Mouse (Mus musculus): Measurements from ENCODE around the gene Mical3. TPM values are rescaled to one million over a fixed set of nuclear protein-coding genes. Genes with fewer than 3 reads are reported as not detected.

Gene Mical3
- polyA plus RNA-seq, 1 experiment: 49.0 TPM

DNA sequence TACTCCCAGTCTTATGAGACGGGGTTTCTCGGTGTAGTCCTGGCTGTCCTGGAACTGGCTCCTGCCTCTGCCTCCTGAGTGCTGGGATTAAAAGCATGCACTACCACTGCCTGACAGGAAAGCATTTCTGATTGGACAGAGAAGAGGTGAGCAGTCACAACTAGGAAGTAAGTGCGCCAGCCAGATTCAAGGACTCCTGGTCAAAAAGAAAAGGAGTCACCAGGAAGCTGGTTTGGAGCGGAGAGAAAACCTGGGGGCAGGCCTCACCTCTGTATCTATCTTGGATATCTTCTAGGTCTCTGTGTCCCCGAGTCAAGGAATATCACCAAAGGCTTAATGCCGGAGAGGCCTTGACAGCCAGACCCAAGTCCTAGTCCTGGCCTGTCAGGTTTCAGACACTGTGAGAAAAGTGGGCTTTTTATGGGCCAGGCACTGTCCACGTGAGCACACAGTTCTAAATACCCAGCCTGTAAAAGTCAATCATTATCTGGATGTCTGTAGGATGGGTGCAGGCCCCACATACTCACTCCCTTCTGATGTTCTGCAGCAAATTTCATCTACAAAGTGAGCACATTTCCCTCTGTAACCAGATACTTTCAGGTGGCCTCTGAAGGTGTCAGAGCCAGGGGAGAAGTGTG, 190.2 kb downstream of the Mical3 start:
- TF ChIP-seq CTCF (IDR thresholded peaks at IDR 0.05; ENCODE audit: low read depth, low read length) (no peak), EP300 (IDR thresholded peaks at IDR 0.05; ENCODE audit: insufficient read depth, low read depth, low read length) (no peak), POLR2A (IDR thresholded peaks at IDR 0.05; ENCODE audit: insufficient read depth, low read length) (no peak)
- Histone ChIP-seq H3K9ac (ENCODE audit: low read depth, poor library complexity, severe bottlenecking) (no peak overlapping the region), H3K27me3 (ENCODE audit: control insufficient read depth, insufficient read depth, low read length, poor library complexity, severe bottlenecking) (no peaks in the 10 kb centered on the region), H3K36me3 (ENCODE audit: control insufficient read depth, insufficient read depth, low read length, poor library complexity, severe bottlenecking) (no peaks in the 10 kb centered on the region), H3K9me3 (replicated peaks; ENCODE audit: control insufficient read depth, insufficient read depth, low read length, poor library complexity, severe bottlenecking) (no peaks in the 10 kb centered on the region), H3K4me3 (ENCODE audit: low read depth, low read length) (no peak overlapping the region), H3K4me1 (ENCODE audit: control insufficient read depth, insufficient read depth, low read length) (peaks cover 11% of the 10 kb centered on the region), H3K27ac (ENCODE audit: insufficient read depth, low read length) (no peak overlapping the region)

DNA sequence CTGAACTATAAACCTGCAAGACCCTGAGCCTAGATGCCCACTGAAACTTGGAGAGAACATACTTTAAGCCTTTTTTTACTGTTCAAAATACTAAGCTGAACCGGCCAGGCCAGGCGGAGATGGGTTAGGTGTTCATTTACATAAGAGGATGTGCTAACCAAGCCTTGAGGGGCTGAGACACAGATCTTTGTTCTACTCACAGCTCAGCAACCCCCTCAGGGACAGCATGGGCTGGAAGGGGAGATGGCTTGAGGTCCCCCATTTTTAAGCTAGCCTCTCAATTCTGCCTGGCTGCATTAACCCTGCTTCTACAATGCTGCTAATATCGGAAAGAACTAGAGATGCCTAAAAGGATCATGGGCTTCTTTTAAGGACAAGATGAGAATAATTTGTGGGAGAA, 191.0 kb downstream of the Mical3 start:
- Histone ChIP-seq H3K27me3 (ENCODE audit: control insufficient read depth, insufficient read depth, low read length, poor library complexity, severe bottlenecking) (no peaks in the 10 kb centered on the region), H3K4me3 (ENCODE audit: low read depth, low read length) (no peak overlapping the region), H3K4me1 (ENCODE audit: control insufficient read depth, insufficient read depth, low read length) (peaks cover 11% of the 10 kb centered on the region), H3K27ac (ENCODE audit: insufficient read depth, low read length) (no peak overlapping the region), H3K9ac (ENCODE audit: low read depth, poor library complexity, severe bottlenecking) (no peak overlapping the region), H3K36me3 (ENCODE audit: control insufficient read depth, insufficient read depth, low read length, poor library complexity, severe bottlenecking) (no peaks in the 10 kb centered on the region), H3K9me3 (replicated peaks; ENCODE audit: control insufficient read depth, insufficient read depth, low read length, poor library complexity, severe bottlenecking) (no peaks in the 10 kb centered on the region)
- TF ChIP-seq POLR2A (IDR thresholded peaks at IDR 0.05; ENCODE audit: insufficient read depth, low read length): no peak
- no peak for TF ChIP-seq CTCF (IDR thresholded peaks at IDR 0.05; ENCODE audit: low read depth, low read length)

DNA sequence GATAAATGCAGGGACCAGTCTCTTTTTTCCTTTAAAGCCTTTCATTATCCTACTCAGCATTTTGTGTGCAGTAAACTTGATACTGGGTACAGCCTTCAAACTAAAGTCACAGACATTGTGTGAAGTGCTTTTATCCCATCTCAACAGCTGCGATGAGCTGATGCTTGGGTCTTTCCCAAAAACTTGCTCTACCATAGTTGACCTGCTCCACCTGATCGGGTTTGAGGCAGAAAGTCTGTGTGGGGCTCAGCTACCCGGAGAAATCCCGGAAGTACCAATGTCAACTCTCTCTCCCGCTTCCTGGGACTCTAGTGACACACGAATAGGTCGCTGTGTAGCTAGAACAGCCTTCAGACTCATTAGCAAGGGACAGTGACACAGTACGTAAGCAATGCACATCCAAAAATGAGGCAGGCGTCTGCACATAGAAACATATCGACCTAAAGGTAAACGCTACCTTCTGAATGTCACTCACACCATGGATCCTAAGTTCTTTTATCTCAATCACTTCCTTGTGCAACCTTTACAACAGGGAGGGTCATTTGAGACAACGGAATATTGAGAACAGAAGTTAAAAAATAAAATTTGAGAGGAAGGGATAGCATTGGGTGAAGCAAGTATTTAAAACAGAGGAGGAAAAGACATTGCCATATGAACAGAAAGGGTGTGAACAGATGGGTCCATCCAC, 191.9 kb downstream of the Mical3 start:
- Histone ChIP-seq H3K27me3 (ENCODE audit: control insufficient read depth, insufficient read depth, low read length, poor library complexity, severe bottlenecking) (no peaks in the 10 kb centered on the region), H3K9me3 (replicated peaks; ENCODE audit: control insufficient read depth, insufficient read depth, low read length, poor library complexity, severe bottlenecking) (no peaks in the 10 kb centered on the region), H3K9ac (ENCODE audit: low read depth, poor library complexity, severe bottlenecking) (no peak overlapping the region), H3K4me3 (ENCODE audit: low read depth, low read length) (no peak overlapping the region), H3K36me3 (ENCODE audit: control insufficient read depth, insufficient read depth, low read length, poor library complexity, severe bottlenecking) (no peaks in the 10 kb centered on the region), H3K4me1 (ENCODE audit: control insufficient read depth, insufficient read depth, low read length) (peaks cover 11% of the 10 kb centered on the region), H3K27ac (ENCODE audit: insufficient read depth, low read length) (no peak overlapping the region)
- TF ChIP-seq CTCF (IDR thresholded peaks at IDR 0.05; ENCODE audit: low read depth, low read length): no peak
- TF ChIP-seq POLR2A (IDR thresholded peaks at IDR 0.05; ENCODE audit: insufficient read depth, low read length): no peak
- TF ChIP-seq EP300 (IDR thresholded peaks at IDR 0.05; ENCODE audit: insufficient read depth, low read depth, low read length): no peak

DNA sequence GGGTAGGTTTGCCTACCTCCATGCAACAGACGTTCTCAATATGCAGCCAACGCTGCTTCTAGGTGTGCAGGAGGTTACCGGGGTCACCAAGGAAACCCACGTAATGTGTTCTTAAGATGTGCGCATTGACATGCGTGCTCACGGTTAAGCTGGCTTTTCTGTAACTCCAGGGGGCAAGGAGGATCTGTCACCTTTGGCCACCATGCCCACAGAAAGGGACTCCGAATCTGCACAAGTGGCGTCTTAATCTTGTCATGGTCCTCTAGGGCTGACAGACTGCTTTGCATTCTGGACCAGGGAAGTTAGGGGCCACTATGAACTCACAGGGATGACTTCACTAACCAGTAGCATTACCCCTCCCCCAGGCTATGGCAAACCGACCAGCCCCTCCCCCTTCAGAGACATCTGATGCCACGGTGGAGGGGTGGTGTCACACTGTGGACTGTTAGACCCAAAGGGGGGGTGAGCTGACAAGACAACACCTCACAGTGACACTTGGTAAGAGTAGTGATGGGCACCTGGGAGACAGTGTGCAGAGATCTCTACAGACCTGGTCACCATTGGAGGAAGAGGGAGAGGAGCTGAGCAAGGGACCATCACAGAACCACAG, 192.7 kb downstream of the Mical3 start:
- peaks cover 9% of the 10 kb centered on the region for H3K4me1 ChIP-seq (ENCODE audit: control insufficient read depth, insufficient read depth, low read length)
- H3K4me3 ChIP-seq (ENCODE audit: low read depth, low read length): no peak overlapping the region
- H3K9ac ChIP-seq (ENCODE audit: low read depth, poor library complexity, severe bottlenecking): no peak overlapping the region
- H3K27me3 ChIP-seq (ENCODE audit: control insufficient read depth, insufficient read depth, low read length, poor library complexity, severe bottlenecking): no peaks in the 10 kb centered on the region
- no peaks in the 10 kb centered on the region for H3K9me3 ChIP-seq (replicated peaks; ENCODE audit: control insufficient read depth, insufficient read depth, low read length, poor library complexity, severe bottlenecking)
- H3K27ac ChIP-seq (ENCODE audit: insufficient read depth, low read length): no peak overlapping the region
- no peaks in the 10 kb centered on the region for H3K36me3 ChIP-seq (ENCODE audit: control insufficient read depth, insufficient read depth, low read length, poor library complexity, severe bottlenecking)
- TF ChIP-seq CTCF (IDR thresholded peaks at IDR 0.05; ENCODE audit: low read depth, low read length): no peak
- TF ChIP-seq EP300 (IDR thresholded peaks at IDR 0.05; ENCODE audit: insufficient read depth, low read depth, low read length): no peak
- no peak for TF ChIP-seq POLR2A (IDR thresholded peaks at IDR 0.05; ENCODE audit: insufficient read depth, low read length)

DNA sequence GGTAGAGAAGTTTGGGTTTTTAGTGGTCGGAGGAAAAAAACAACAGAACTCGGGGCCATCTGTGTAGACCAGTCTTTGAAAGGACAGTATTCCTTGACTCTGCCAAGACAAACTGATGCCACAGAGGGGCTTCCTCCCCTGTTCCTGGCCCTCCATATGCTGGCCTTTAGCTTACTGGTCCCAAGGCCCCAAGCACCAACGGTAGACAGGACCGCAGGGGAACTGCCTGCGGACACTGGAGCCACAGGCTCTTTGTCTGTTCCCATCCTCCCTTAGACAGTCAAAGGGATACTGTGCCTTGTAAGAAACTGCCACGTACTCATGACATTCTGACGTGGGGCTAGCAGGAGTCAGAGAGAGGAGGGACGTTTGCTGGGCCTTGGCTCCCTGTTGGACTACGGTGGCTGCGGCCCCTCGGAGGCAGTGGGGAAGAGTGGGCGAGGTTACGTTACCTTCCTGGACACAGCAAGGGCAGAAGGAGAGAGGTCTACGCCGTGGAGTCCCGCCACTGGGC, 193.6 kb downstream of the Mical3 start:
- no peaks in the 10 kb centered on the region for H3K36me3 ChIP-seq (ENCODE audit: control insufficient read depth, insufficient read depth, low read length, poor library complexity, severe bottlenecking)
- no peak overlapping the region for H3K27ac ChIP-seq (ENCODE audit: insufficient read depth, low read length)
- no peak for TF ChIP-seq POLR2A (IDR thresholded peaks at IDR 0.05; ENCODE audit: insufficient read depth, low read length)
- H3K9me3 ChIP-seq (replicated peaks; ENCODE audit: control insufficient read depth, insufficient read depth, low read length, poor library complexity, severe bottlenecking): no peaks in the 10 kb centered on the region
- H3K9ac ChIP-seq (ENCODE audit: low read depth, poor library complexity, severe bottlenecking): no peak overlapping the region
- no peaks in the 10 kb centered on the region for H3K27me3 ChIP-seq (ENCODE audit: control insufficient read depth, insufficient read depth, low read length, poor library complexity, severe bottlenecking)
- peaks cover 5% of the 10 kb centered on the region for H3K4me1 ChIP-seq (ENCODE audit: control insufficient read depth, insufficient read depth, low read length)
- no peak overlapping the region for H3K4me3 ChIP-seq (ENCODE audit: low read depth, low read length)

DNA sequence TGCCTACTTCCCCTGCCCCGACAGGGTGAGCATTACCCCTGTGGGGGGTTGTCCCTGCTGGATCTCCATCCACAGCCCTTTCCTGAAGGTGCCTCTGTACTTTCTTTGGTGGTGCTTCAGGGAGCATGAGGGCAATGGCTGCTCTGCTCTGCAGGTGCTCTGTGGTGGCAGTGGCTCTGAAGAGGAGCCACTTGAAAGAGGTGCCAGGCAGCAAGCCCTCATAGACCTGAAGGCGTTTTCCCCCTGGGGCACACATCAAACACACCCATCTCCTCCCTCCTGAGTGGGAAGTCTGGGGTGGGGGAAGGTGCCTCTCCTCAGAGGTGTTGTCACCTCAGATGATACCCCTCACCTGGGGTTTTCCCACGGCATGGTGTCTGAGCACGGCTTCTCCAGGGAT, 196.6 kb downstream of the Mical3 start:
- Histone ChIP-seq H3K4me3 (ENCODE audit: low read depth, low read length) (no peak overlapping the region), H3K27ac (ENCODE audit: insufficient read depth, low read length) (no peak overlapping the region), H3K9ac (ENCODE audit: low read depth, poor library complexity, severe bottlenecking) (no peak overlapping the region), H3K27me3 (ENCODE audit: control insufficient read depth, insufficient read depth, low read length, poor library complexity, severe bottlenecking) (no peaks in the 10 kb centered on the region), H3K9me3 (replicated peaks; ENCODE audit: control insufficient read depth, insufficient read depth, low read length, poor library complexity, severe bottlenecking) (no peaks in the 10 kb centered on the region), H3K36me3 (ENCODE audit: control insufficient read depth, insufficient read depth, low read length, poor library complexity, severe bottlenecking) (no peaks in the 10 kb centered on the region), H3K4me1 (ENCODE audit: control insufficient read depth, insufficient read depth, low read length) (peaks cover 4% of the 10 kb centered on the region)
- TF ChIP-seq POLR2A (IDR thresholded peaks at IDR 0.05; ENCODE audit: insufficient read depth, low read length) (no peak), EP300 (IDR thresholded peaks at IDR 0.05; ENCODE audit: insufficient read depth, low read depth, low read length) (no peak), CTCF (IDR thresholded peaks at IDR 0.05; ENCODE audit: low read depth, low read length) (no peak)
